Mouse (Mus musculus) forebrain, embryonic 14.5 days (tissue): Measurements from ENCODE around the gene Spns1. TPM values are rescaled to one million over a fixed set of nuclear protein-coding genes. Genes with fewer than 3 reads are reported as not detected.

Experiments
- ATAC-seq: fragments of 200-750 bp; cut with Nextera tagmentation; 2 replicates; pipeline ENCODE4 v1.8.0; 2017; ENCODE audit warnings: mild to moderate bottlenecking, moderate library complexity
- DNase-seq: peaks from one replicate; pipeline ENCODE4 v3.0.0-alpha.2; 2015; ENCODE audit warnings: low spot score
- H3K27ac ChIP-seq: fragments of 300-500 bp; sonication (generic); 2 replicates; pipeline ENCODE4 v1.5.1; 2014; ENCODE audit warnings: low read depth, mild to moderate bottlenecking, control low read depth, low read length, moderate library complexity
- H3K27me3 ChIP-seq: fragments of 300-500 bp; sonication (generic); replicated peaks from 2 replicates; pipeline ENCODE4 v1.6.1; 2014; ENCODE audit warnings: low read length, control low read depth, mixed read lengths; ENCODE audit not compliant: control insufficient read depth, insufficient read depth
- H3K36me3 ChIP-seq: fragments of 300-500 bp; sonication (generic); 2 replicates; pipeline ENCODE4 v1.6.1; 2014; ENCODE audit warnings: low read length, control low read depth; ENCODE audit not compliant: control insufficient read depth, insufficient read depth
- H3K4me1 ChIP-seq: fragments of 300-500 bp; sonication (generic); 2 replicates; pipeline ENCODE4 v1.6.1; 2014; ENCODE audit warnings: antibody characterized with exemption, low read length, control low read depth; ENCODE audit not compliant: control insufficient read depth, insufficient read depth
- H3K4me2 ChIP-seq: fragments of 300-500 bp; sonication (generic); 2 replicates; pipeline ENCODE4 v1.6.1; 2014; ENCODE audit warnings: mild to moderate bottlenecking, control low read depth, low read length
- H3K4me3 ChIP-seq: fragments of 300-500 bp; sonication (generic); 2 replicates; pipeline ENCODE4 v1.5.1; 2014; ENCODE audit warnings: low read depth, low read length, control low read depth
- H3K9ac ChIP-seq: fragments of 300-500 bp; sonication (generic); 2 replicates; pipeline ENCODE4 v1.6.1; 2014; ENCODE audit warnings: mild to moderate bottlenecking, low read length, control low read depth, moderate library complexity
- H3K9me3 ChIP-seq: fragments of 300-500 bp; sonication (generic); replicated peaks from 2 replicates; pipeline ENCODE4 v1.6.1; 2016; ENCODE audit warnings: low read length, control low read depth, mixed read lengths; ENCODE audit not compliant: control insufficient read depth
- WGBS: fragments of 180-500 bp; shearing (Covaris S2); extraction: QIAGEN DNeasy Blood & Tissue Kit; methylation state at CpG from one replicate; pipeline ENCODE4 v1.1.7; 2014; 5-methylcytosine and 5-hydroxymethylcytosine counted together
- polyA plus RNA-seq: library from polyadenylated mRNA; unstranded; fragments of >200 nt; fragmentation: Nextera tagmentation; extraction: Ambion mirVana; gene quantifications from 2 replicates; pipeline ENCODE4 v1.2.1, GENCODE M21; 2014

Gene Spns1
- polyA plus RNA-seq, 1 experiment from 2014 or later = 48.4 TPM

- Histone ChIP-seq H3K9me3 (no peaks in the 10 kb centered on the region), H3K4me3 (no peak overlapping the region), H3K4me2 (peak overlapping the region; percentile 16; the same call in 1 of the 2 replicates), H3K9ac (peak overlapping the region; percentile 29), H3K4me1 (no peaks in the 10 kb centered on the region), H3K36me3 (no peaks in the 10 kb centered on the region), H3K27me3 (no peaks in the 10 kb centered on the region), H3K27ac (no peak overlapping the region)
- ATAC-seq = no peak
- DNase-seq = no peak
- 66% methylated on average over 20 of the region's 20 CpGs for WGBS
These were observed 26.4 kb downstream of the Spns1 start for GRCm38 (mm10) chr7:126350748-126351418.

- no peak overlapping the region for H3K4me2 ChIP-seq
- no peaks in the 10 kb centered on the region for H3K27me3 ChIP-seq
- WGBS = 81% methylated on average over 8 of the region's 8 CpGs
- no peaks in the 10 kb centered on the region for H3K9me3 ChIP-seq
- H3K9ac ChIP-seq = no peak overlapping the region
- ATAC-seq = no peak
- no peaks in the 10 kb centered on the region for H3K4me1 ChIP-seq
- no peaks in the 10 kb centered on the region for H3K36me3 ChIP-seq
- DNase-seq = no peak
- no peak overlapping the region for H3K4me3 ChIP-seq
- no peak overlapping the region for H3K27ac ChIP-seq
These were observed 29.0 kb downstream of the Spns1 start for GRCm38 (mm10) chr7:126348293-126348692.

GRCm38 (mm10) chr7:126347098-126347497 is 30.2 kb downstream of the Spns1 start:
- H3K27ac ChIP-seq = no peak overlapping the region
- H3K4me1 ChIP-seq = no peaks in the 10 kb centered on the region
- no peak overlapping the region for H3K9ac ChIP-seq
- H3K36me3 ChIP-seq = no peaks in the 10 kb centered on the region
- DNase-seq (no peak), ATAC-seq (no peak)
- no peaks in the 10 kb centered on the region for H3K9me3 ChIP-seq
- H3K27me3 ChIP-seq = no peaks in the 10 kb centered on the region
- WGBS = 41% methylated on average over 1 of the region's 1 CpGs
- H3K4me2 ChIP-seq = no peak overlapping the region
- no peak overlapping the region for H3K4me3 ChIP-seq

GRCm38 (mm10) chr7:126345969-126346368 is 31.3 kb downstream of the Spns1 start:
- H3K27ac ChIP-seq = no peak overlapping the region
- H3K4me1 ChIP-seq = no peaks in the 10 kb centered on the region
- H3K9ac ChIP-seq = no peak overlapping the region
- DNase-seq = no peak
- 47% methylated on average over 3 of the region's 3 CpGs for WGBS
- ATAC-seq = no peak
- H3K36me3 ChIP-seq = no peaks in the 10 kb centered on the region
- H3K9me3 ChIP-seq = no peaks in the 10 kb centered on the region
- no peaks in the 10 kb centered on the region for H3K27me3 ChIP-seq
- H3K4me3 ChIP-seq = no peak overlapping the region
- no peak overlapping the region for H3K4me2 ChIP-seq

GRCm38 (mm10) chr7:126345557-126345956 is 31.7 kb downstream of the Spns1 start:
- ATAC-seq = no peak
- no peak overlapping the region for H3K4me3 ChIP-seq

GRCm38 (mm10) chr7:126340896-126341295 is 36.4 kb downstream of the Spns1 start:
- Histone ChIP-seq H3K9me3 (no peaks in the 10 kb centered on the region), H3K4me3 (no peak overlapping the region), H3K36me3 (no peaks in the 10 kb centered on the region), H3K4me1 (no peaks in the 10 kb centered on the region), H3K27ac (no peak overlapping the region), H3K9ac (no peak overlapping the region), H3K27me3 (no peaks in the 10 kb centered on the region), H3K4me2 (no peak overlapping the region)
- WGBS = 59% methylated on average over 6 of the region's 6 CpGs
- DNase-seq = no peak
- no peak for ATAC-seq

More at GRCm38 (mm10) chr7:126345557-126345956, 31.7 kb downstream of the Spns1 start:
- no peaks in the 10 kb centered on the region for H3K4me1 ChIP-seq
- no peaks in the 10 kb centered on the region for H3K36me3 ChIP-seq
- H3K9me3 ChIP-seq = no peaks in the 10 kb centered on the region
- H3K27me3 ChIP-seq = no peaks in the 10 kb centered on the region
- no peak overlapping the region for H3K4me2 ChIP-seq
- no peak overlapping the region for H3K27ac ChIP-seq
- H3K9ac ChIP-seq = no peak overlapping the region
- no peak for DNase-seq
- 66% methylated on average over 3 of the region's 3 CpGs for WGBS

GRCm38 (mm10) chr7:126340206-126340618 is 37.0 kb downstream of the Spns1 start:
- no peak for DNase-seq
- Histone ChIP-seq H3K27me3 (no peaks in the 10 kb centered on the region), H3K4me3 (no peak overlapping the region), H3K9ac (no peak overlapping the region), H3K4me1 (no peaks in the 10 kb centered on the region), H3K36me3 (no peaks in the 10 kb centered on the region), H3K4me2 (no peak overlapping the region), H3K27ac (no peak overlapping the region), H3K9me3 (no peaks in the 10 kb centered on the region)
- 80% methylated on average over 6 of the region's 6 CpGs for WGBS
- ATAC-seq = no peak

- no peak overlapping the region for H3K4me2 ChIP-seq
- H3K9ac ChIP-seq = no peak overlapping the region
- no peaks in the 10 kb centered on the region for H3K27me3 ChIP-seq
- no peaks in the 10 kb centered on the region for H3K4me1 ChIP-seq
- H3K27ac ChIP-seq = no peak overlapping the region
- WGBS = 78% methylated on average over 8 of the region's 8 CpGs
- H3K4me3 ChIP-seq = no peak overlapping the region
- ATAC-seq = no peak
- DNase-seq = no peak
- H3K36me3 ChIP-seq = no peaks in the 10 kb centered on the region
- no peaks in the 10 kb centered on the region for H3K9me3 ChIP-seq
These were observed 37.7 kb downstream of the Spns1 start for GRCm38 (mm10) chr7:126339521-126339971.

- no peak overlapping the region for H3K9ac ChIP-seq
- no peaks in the 10 kb centered on the region for H3K9me3 ChIP-seq
- H3K4me2 ChIP-seq = no peak overlapping the region
- H3K36me3 ChIP-seq = no peaks in the 10 kb centered on the region
- ATAC-seq (no peak), DNase-seq (no peak)
- no peak overlapping the region for H3K27ac ChIP-seq
- no peaks in the 10 kb centered on the region for H3K27me3 ChIP-seq
- H3K4me3 ChIP-seq = no peak overlapping the region
- 83% methylated on average over 8 of the region's 8 CpGs for WGBS
- no peaks in the 10 kb centered on the region for H3K4me1 ChIP-seq
These were observed 38.3 kb downstream of the Spns1 start for GRCm38 (mm10) chr7:126338906-126339305.
